Mouse (Mus musculus): ENCODE results near the gene Slc4a5. TPM values are rescaled to one million over a fixed set of nuclear protein-coding genes. Genes with fewer than 3 reads are reported as not detected.

The Slc4a5 gene
- total RNA-seq, 2 experiments from 2014 or later: 1.1 TPM

DNA sequence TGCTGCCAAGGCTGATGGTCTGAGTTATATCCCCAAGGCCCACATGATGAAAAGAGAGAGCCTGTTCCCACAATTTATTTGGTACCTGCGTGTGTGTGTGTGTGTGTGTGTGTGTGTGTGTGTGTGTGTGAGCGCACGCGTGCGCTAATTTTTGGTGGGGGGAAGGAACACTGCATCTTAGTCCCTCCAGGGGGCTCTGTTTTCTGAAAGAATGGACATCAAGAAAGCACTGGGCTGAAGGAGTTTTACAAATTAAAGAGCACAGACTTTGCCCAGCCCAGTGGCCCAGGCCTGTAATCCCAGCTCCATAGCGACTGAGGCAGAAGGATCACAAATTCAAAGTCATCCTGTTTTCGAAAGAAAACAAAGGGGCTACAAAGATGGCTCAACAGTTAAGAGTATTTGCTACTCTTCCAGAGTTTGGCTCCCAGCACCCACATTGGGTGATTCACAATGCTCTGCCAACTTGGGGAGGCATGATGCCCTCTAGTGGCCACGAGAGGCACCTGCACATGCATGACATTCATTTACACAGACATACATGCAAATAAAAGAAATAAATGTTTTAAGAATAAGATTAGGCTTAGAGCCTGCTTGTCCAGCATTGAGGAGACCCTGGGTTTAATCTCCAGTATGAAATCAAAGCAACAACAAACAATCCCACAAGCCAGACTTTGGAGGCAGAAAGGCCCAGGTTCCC is 60.8 kb downstream of the Slc4a5 start:
- intact Hi-C loops (cut with DNase I): no loop called here
- DNase-seq (ENCODE audit: low spot score in 2 of 2): no peak

DNA sequence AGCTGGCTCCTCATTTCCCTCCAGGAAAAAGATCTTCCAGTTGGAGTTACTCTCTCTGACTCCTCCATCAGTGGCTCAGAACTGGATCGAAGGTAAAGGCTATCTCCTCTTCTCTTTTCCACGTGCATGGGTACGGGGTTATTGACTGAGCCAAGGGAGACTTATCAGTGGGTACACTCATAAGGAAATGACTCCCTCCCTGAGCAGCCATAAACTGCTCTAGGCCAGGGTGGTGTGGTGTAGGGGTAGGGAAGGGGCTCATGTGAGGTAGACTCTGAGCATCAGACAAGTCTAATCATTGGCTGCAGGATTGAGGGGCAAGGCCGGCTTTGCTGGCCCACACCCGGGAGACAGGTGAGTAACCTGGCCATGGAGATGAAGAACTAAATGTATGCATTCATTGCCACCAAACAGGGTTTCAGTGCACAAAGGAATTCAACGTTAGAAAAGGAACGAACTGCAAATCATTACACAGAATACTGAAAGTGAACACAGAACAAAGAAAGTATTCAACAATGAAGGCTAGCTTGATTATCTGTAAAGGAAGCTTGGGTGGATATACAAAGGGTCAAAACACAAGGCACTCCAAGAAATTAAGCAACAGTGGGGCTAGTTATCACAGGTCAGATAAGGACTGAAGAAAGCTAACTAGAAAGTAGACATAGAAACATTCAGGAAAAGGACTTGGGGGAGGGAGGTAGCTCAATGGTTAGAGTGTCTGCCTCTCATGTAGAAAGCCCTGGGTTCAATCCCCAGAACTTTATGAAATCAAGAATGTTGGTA is 81.0 kb downstream of the Slc4a5 start:
- intact Hi-C loops (cut with DNase I): no loop called here
- DNase-seq (ENCODE audit: low spot score in 2 of 2): no peak

DNA sequence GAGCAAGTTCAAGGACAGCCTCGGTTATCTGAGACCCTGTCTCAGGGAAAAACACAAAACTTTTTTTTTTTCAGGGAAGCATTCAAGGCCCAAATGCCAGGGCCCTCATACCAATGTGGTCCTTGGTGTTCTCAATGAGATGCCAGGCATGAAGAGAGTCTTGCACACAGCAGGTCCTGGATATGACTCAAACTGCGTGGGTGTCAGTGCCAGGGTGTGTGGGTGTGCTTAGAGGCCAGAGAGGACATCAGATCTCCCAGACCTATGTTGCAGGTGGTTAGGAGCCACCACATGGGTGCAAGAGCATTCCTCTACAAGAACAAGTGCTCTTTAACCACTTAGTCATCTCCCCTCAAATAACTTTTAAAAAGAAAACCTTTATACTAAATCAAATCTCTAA is 81.7 kb downstream of the Slc4a5 start:
- DNase-seq (ENCODE audit: low spot score in 2 of 2): no peak

DNA sequence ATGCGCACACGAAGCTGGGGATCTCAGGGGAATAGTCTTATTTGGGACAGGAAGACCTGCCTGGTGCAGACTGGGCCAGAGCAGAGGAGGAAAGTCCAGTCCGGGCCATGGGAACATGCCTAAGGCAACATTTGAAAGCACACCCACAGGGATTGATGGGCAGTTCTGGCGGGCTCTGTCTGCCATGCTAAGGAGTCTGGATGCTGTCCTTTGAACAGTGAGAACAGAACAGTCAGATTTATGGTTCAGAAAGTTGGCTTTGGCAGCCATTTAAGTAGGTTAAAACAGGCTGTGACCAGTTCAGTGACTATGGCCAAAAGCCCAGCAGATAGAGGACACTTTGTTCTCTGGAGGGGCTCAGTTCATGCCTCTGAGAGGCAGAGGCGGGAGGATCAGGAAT is 82.6 kb downstream of the Slc4a5 start:
- peak in 1 of 2 experiments; percentile 7 for DNase-seq (ENCODE audit: low spot score in 2 of 2)
- intact Hi-C loops (cut with DNase I): no loop called here

More for the DNA sequence above, 81.7 kb downstream of the Slc4a5 start:
- intact Hi-C loops (cut with DNase I): no loop called here

DNA sequence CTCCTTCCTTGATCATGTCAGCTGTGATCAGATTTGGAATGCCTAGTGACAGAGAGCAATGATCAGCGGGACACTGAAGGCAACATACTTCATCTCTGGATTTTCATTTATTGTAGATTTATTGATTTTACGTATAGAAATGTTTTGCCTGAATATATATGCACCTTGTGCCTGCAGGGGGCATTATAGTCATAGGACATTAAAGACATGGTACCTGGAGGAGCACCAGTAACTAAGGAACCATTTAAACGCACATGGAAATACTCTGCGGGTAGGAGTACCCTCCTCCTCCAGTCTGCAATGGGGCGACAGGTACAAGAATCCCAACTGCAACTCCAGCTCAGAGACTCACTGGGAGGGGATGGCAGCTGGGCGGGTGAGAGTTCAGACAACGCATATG is 89.4 kb downstream of the Slc4a5 start:
- intact Hi-C loops (cut with DNase I): no loop called here
- DNase-seq (ENCODE audit: low spot score in 2 of 2): no peak

DNA sequence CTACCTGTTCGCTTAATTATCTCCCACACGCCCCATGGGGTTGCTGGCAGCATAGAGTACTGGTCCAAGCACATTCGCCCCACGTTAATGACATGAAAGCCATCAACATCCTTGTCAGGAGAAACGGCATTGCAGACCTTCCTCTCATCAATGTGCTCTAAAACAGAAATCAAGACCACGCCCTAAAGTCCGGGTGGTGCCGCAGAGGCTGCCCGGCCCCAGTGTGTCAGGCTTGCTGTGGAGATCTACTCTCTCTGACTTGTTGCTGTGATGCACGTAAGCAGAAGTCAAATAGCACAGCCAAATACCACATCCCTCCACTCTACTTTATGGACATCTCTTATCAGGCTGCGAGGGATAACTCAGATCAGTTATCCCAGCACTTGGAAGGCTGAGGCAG is 91.6 kb downstream of the Slc4a5 start:
- no peak for DNase-seq (ENCODE audit: low spot score in 2 of 2)
- intact Hi-C loops (cut with DNase I): no loop called here

DNA sequence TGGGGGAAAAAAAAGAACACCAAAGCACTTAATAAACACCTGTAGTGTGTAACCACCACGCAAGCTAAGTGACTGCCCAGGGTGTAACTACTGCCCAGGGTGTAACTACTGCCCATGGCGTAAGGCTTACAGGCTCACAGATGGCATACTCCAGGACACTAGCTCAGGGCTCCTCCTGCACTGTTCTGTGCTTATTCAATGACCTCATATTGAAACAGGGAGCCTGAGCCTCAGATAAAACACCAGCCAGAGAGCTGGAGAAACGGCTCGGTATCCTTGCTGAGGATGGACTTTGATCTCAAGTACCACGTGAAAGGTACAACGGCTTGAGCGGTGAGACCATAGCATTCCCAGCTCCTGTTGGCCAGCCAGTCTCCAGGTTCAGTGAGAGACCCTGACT is 92.4 kb downstream of the Slc4a5 start:
- intact Hi-C loops (cut with DNase I): no loop called here

DNA sequence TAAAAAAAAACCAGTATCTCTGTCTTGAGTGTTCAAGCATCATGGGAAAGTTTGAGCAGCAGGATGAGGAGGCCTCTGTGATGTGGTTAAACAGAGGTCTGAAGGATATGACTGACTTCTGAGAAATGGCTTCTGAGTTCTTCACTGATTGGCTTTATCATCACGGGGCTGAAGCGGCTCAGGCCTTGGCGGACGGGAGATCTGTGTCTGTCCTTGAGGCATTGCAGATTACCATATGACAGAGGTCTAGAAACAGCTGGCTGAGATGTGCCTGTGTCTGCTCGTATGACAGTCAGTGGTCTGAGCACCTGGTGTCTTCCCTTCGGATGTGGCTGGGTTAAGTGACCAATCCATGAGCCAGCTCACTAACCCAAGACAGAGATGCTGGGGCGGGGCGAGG is 92.9 kb downstream of the Slc4a5 start:
- no peak for DNase-seq (ENCODE audit: low spot score in 2 of 2)
- intact Hi-C loops (cut with DNase I): no loop called here

More for the DNA sequence above, 92.4 kb downstream of the Slc4a5 start:
- DNase-seq (ENCODE audit: low spot score in 2 of 2): no peak

DNA sequence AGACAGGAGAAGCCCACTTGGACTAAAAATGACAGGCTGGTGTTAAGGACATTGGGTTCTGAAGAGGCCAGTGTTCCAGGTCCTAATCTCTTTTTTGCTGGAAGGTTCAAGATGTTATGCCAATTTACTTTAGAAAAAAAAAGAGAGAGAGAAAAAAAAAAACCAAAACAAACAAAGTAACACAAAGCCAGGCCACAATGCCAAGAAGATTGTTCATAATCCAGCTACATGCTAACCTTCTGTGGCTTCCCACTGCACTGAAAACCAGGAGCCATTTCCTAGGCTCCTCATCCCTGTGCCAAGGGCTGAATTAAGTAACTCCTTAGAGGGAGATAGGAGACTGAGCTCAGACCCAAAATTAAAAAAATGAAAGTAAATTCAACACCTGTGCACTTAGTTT is 95.7 kb downstream of the Slc4a5 start:
- intact Hi-C loops (cut with DNase I): no loop called here
- DNase-seq (ENCODE audit: low spot score in 2 of 2): no peak

DNA sequence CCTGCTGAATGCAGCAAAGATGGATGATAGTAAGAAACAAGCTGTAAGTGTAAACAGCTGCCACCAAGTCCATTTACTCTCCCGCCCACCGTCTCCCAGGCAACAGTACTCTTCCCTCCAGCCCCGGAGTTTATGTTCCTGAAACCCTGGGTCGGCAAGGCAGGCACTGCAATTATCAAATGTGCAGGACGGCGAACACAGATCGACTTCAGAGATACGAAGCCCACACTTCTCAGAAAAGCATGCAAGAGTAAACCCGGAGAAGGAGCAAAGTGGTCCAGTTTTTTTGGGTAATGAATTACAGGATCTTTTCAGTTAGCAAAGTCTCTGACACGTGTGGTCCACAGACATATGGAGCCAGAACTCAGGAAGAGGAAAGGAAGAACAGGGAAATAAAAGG is 96.4 kb downstream of the Slc4a5 start:
- DNase-seq (ENCODE audit: low spot score in 2 of 2): peak in 1 of 2 experiments; percentile 20

DNA sequence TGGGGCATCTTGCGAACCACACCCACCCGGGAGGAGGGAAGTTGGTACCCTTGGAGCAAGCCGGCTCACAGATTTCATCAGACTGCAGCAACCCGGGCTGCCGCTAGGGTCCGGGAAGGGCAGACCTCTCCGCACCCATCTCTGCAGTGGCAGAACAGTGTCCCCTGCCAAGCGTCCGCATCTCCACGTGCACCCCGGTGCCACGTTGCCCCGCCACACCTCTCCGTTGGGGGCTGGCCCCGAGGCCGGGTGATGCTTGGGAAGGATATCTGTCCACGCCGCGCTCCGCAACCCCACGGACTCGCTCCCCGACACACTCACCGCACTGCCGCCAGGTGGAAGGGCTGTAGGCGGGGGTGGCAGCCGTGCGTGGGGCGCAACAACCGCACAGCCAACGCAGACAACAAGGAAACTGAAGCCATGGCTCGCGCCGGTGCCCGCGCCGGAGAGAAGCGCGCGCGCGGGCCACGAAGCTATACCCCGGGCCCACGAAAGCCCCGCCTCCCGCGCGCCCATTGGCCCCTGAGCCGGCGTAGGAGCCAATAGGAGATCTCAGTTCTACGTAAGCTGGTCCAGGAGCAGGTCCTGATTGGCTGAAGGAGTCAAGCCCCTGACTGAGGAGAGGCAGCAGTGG is 97.6 kb downstream of the Slc4a5 start:
- DNase-seq (ENCODE audit: low spot score in 2 of 2): peak; percentile 93
- intact Hi-C loops (cut with DNase I): no loop called here

More for the DNA sequence above, 96.4 kb downstream of the Slc4a5 start:
- intact Hi-C loops (cut with DNase I): no loop called here

DNA sequence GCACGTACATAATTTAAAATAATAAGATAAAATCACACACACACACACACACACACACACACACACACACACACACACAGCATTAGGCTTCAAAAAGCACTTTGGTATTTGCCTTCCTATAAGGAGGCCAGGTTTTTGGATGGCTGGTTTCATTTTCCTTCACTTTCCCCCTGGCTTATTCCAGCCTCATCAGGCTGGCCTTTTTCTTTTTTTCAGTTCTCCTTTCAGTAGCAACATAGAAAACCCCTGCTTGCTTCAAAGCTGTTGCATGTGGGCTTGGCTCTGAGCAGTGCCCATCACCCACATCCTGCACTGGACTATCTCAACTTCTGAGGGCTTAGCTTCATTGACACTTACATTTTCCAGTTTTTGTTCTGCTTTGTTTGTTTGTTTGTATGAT is 102.3 kb downstream of the Slc4a5 start:
- intact Hi-C loops (cut with DNase I): no loop called here
- no peak for DNase-seq (ENCODE audit: low spot score in 2 of 2)

DNA sequence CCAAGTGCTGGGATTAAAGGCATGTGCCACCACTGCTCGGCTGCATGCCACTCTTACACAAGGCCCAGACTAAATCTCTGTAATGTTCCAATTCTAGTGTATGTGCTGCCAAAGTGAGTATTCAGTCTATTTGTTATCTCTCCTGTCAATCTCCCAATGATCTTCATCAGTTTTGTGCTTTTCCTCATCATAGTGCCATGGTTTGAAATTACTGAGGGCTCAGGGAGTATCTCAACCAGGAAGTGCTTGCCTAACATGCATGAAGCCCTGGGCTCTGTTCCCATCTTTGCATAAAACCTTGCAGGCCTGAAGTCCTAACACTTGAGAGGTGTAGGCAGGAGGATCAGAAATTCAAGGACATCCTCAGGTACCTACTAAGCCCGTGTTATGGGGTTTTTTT is 103.2 kb downstream of the Slc4a5 start:
- DNase-seq (ENCODE audit: low spot score in 2 of 2): no peak
- intact Hi-C loops (cut with DNase I): no loop called here

DNA sequence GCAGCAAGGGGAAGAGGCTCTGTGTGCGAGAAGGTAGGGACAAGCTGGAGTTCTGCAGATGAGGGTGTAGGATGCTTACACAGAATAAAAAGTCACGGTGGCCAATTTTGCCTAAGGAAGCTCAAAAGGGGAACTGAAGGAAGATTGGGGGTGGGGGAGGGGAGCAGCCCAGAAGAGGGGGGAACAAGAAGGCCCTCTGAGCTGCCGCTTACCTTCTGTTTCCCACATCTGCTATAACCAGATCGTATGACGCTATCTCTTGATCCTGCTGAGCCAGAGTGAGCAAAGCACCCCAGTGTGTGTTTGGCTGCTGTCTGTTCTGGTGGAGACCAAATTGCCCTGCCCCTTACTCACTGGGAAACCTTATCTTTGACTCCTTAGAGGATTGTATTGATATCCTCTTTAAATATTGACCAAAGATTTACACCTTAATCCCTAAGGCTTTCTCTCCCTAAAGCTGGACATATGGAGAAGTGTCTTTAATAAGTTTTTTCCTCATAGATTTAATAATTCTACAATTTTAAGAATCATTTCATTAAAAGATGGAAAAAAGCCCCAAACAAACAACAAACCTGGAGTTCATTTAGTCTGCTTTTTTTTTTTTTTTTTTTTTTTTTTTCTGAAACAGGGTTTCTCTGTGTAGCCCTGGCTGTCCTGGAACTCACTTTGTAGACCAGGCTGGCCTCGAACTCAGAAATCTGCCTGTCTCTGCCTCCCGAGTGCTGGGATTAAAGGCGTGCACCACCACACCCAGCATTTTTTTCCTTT is 104.2 kb downstream of the Slc4a5 start:
- intact Hi-C loops (cut with DNase I): no loop called here
- no peak for DNase-seq (ENCODE audit: low spot score in 2 of 2)

DNA sequence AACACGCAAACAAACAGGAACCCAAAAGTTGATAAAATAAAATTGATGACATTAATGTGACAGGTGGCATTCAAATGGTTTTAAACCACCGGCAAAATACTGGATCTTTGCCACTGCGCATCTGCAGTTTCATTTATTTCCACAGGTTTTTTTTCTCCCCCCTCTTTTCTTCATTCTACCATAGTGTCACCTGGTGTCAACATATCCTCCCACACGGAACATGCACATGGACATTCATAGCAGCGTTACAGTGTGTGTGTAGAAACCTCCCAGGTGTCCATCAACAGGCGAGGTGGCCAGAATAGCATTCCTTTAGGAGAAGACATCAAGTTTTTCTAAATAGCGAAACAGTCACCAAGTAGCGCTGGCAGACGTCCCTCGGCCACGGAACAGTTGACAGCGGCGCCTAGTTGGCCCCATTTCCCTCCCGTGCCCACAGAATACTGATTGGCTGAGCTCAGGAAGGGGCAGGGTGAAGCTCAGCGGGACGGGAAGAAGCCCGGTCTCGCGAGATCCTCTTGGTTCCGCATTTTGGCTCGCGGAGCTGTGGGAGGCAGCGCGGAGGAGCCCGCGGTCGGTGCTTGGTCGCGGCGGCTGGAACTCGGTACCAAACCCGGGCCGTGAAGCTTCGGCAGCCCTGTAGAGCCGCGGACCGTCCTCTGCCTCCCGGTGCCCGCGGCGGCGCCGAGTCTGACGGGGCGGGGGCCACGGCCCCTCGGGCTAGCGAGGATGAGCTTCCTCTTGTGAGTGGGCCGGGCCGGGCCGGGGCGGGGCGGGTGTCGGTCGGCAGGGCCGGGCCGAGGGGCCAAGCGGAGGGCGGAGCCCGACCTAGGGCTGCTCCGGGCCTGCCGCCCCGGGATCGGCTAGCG is 106.1 kb downstream of the Slc4a5 start, which contains the start of the genes Mthfd2 and Mob1a:
Gene Mthfd2, minus strand, starts transcription at position 384 of the 869 bp plus-strand sequence.
Gene Mob1a, plus strand, starts transcription at position 492 of the 869 bp plus-strand sequence.
- intact Hi-C loops (cut with DNase I): loop anchor here (5.0 kb wide), 1 partner anchor 113 kb away; no protein-coding TSS in a partner anchor

DNA sequence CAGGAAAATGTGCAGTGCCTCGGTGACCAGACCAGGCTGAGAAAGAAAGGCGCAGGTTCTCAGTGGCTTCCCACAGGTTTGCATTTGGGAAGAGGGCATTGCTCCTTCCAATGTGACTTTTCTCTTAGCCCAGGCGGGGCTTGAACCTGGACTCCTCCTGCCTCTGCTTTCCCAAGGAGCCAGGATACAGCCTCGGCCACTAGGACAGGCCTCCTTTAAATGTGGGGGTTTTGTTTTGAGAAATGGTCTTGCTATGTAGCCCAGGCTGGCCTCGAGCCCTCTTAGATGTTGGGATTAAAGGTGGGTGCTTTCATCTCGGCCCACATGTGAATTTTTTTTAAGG is 106.7 kb downstream of the Slc4a5 start:
- no peak for DNase-seq (ENCODE audit: low spot score in 2 of 2)
- intact Hi-C loops (cut with DNase I): loop anchor here (5.0 kb wide), 1 partner anchor 114 kb away; no protein-coding TSS in a partner anchor

More for the DNA sequence above, 106.1 kb downstream of the Slc4a5 start, which contains the start of the genes Mthfd2 and Mob1a:
- DNase-seq (ENCODE audit: low spot score in 2 of 2): peak; percentile 94 to 95

DNA sequence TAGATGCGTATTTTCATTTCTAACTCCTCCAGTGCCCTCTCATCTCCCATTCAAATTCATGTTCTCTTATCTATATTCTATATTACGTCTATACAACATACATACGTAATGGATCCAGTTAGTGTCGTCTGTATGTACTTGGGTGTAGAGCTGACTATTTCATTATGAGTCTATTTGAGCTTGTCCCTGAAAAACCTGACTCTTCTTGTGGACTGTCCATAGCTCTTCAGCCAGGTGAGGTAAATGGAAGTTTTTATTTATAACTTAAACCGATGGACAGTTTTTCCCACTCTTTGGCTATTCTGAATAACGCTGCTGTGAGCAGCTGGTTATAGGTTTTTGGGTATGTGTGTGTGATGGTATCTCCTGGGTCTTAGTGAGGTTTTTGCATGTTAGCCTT is 107.1 kb downstream of the Slc4a5 start:
- intact Hi-C loops (cut with DNase I): loop anchor here (5.0 kb wide), 1 partner anchor 114 kb away; no protein-coding TSS in a partner anchor
- no peak for DNase-seq (ENCODE audit: low spot score in 2 of 2)

DNA sequence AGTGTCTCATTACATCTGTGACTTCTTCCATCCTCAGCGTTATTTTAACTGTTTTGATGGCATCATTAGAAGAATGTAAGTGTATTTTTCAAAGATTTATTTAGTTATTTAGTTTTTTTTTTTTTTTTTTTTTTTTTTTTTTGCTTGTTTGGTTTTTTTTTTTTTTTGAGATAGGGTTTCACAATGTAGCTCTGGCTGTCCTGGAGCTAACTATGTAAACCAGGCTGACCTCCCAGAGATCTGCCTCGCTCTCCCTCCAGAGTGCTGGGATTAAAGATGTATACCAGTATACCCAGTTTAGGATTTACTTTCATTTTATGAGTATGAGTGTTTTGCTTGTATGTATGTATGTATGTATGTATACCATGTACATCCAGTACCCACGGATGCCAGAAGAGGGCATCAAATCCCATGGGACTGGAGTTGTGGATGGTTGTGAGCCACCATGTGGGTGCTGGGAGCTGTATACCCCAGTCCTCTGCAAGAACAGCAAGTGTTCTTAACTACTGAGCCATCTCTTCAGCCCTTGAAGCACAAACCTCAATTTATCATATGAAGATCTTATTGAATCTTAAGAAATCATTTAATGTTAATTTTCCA is 108.1 kb downstream of the Slc4a5 start:
- no peak for DNase-seq (ENCODE audit: low spot score in 2 of 2)
- intact Hi-C loops (cut with DNase I): loop anchor here (5.0 kb wide), 1 partner anchor 115 kb away; no protein-coding TSS in a partner anchor

Measured in left cerebral cortex, postnatal 14 days (tissue).